Mouse (Mus musculus): ENCODE results near the gene Il27ra. TPM values are rescaled to one million over a fixed set of nuclear protein-coding genes. Genes with fewer than 3 reads are reported as not detected.

Il27ra gene
- polyA plus RNA-seq (2015; fragmentation: Nextera tagmentation; extraction: Ambion mirVana), result 0.53 and 0.96 TPM in 2 replicates

GRCm38 (mm10) chr8:84042066-84042947, at the start of gene Il27ra:
TSS of gene Il27ra (minus strand) at chr8:84042589.

GRCm38 (mm10) chr8:84066291-84066930, 24.0 kb upstream of the Il27ra start, which contains the start of gene Rfx1:
TSS of gene Rfx1 (plus strand) at chr8:84066834.

GRCm38 (mm10) chr8:84065037-84065436, 22.6 kb upstream of the Il27ra start, which contains the start of gene Gm10643:
TSS of gene Gm10643 (minus strand) at chr8:84065137.

GRCm38 (mm10) chr8:84044900-84045299, 2.5 kb upstream of the Il27ra start, which contains the start of gene Rln3:
TSS of gene Rln3 (minus strand) at chr8:84045000.

GRCm38 (mm10) chr8:84021096-84021495, 21.3 kb downstream of the Il27ra start, which contains the start of gene Palm3:
TSS of gene Palm3 (plus strand) at chr8:84021471.

GRCm38 (mm10) chr8:84011705-84012498, 30.5 kb downstream of the Il27ra start, which contains the start of gene 2210011C24Rik:
TSS of gene 2210011C24Rik (minus strand) at chr8:84012171.

GRCm38 (mm10) chr8:84001281-84002000, 40.9 kb downstream of the Il27ra start, which contains the start of gene 1700067K01Rik:
TSS of gene 1700067K01Rik (plus strand) at chr8:84001502.

GRCm38 (mm10) chr8:83997511-83998141, 44.8 kb downstream of the Il27ra start, which contains the start of gene Samd1:
TSS of gene Samd1 (plus strand) at chr8:83997672.

MicroRNA genes within 50 kb of the gene (microRNA counts, 519-probe panel; counts per million panel counts)
- microRNA mmu-miR-1199 (not detected), microRNA mmu-miR-709 (2,137 counts per million, percentile 27 among the panel's probes with 10 or more counts)

Small RNA genes lying within 50 kb of the gene (microRNA-seq; reads per million reads assigned to microRNA genes)
- not detected for gene Mir1199
- gene Mir709, result not detected
- gene Mir8111, result 4.6 reads per million, percentile 9 among the genes with 10 or more reads in this experiment

Other genes with a start within 250 kb of the Il27ra start
- gene Adgrl1, start 142.5 kb downstream of the Il27ra start, polyA plus RNA-seq (2015; fragmentation: Nextera tagmentation; extraction: Ambion mirVana), result 9.2 and 10.4 TPM in 2 replicates
- gene Gm10644, start 87.4 kb downstream of the Il27ra start, polyA plus RNA-seq (2015; fragmentation: Nextera tagmentation; extraction: Ambion mirVana), result 0.06 and 0.17 TPM in 2 replicates
- 14.0 and 18.6 TPM in 2 replicates for gene Asf1b, start 87.1 kb downstream of the Il27ra start, polyA plus RNA-seq (2015; fragmentation: Nextera tagmentation; extraction: Ambion mirVana)
- gene Prkaca, start 69.6 kb downstream of the Il27ra start, polyA plus RNA-seq (2015; fragmentation: Nextera tagmentation; extraction: Ambion mirVana), result 63.1 and 68.1 TPM in 2 replicates
- 3.5 and 4.3 TPM in 2 replicates for gene Samd1, start 44.9 kb downstream of the Il27ra start, polyA plus RNA-seq (2015; fragmentation: Nextera tagmentation; extraction: Ambion mirVana)
- gene 1700067K01Rik, start 41.1 kb downstream of the Il27ra start, polyA plus RNA-seq (2015; fragmentation: Nextera tagmentation; extraction: Ambion mirVana), result 0.39 and 0.48 TPM in 2 replicates
- 0.43 and 0.60 TPM in 2 replicates for gene 2210011C24Rik, start 30.4 kb downstream of the Il27ra start, polyA plus RNA-seq (2015; fragmentation: Nextera tagmentation; extraction: Ambion mirVana)
- 0.47 and 1.3 TPM in 2 replicates for gene Palm3, start 21.1 kb downstream of the Il27ra start, polyA plus RNA-seq (2015; fragmentation: Nextera tagmentation; extraction: Ambion mirVana)
- gene Rln3, start 2.4 kb upstream of the Il27ra start, polyA plus RNA-seq (2015; fragmentation: Nextera tagmentation; extraction: Ambion mirVana), result not detected in 2 replicates
- gene Gm10643, start 22.5 kb upstream of the Il27ra start, polyA plus RNA-seq (2015; fragmentation: Nextera tagmentation; extraction: Ambion mirVana), result 0.82 and 0.94 TPM in 2 replicates
- gene Rfx1, start 24.2 kb upstream of the Il27ra start, polyA plus RNA-seq (2015; fragmentation: Nextera tagmentation; extraction: Ambion mirVana), result 3.1 and 3.3 TPM in 2 replicates
- gene Dcaf15, start 62.2 kb upstream of the Il27ra start, polyA plus RNA-seq (2015; fragmentation: Nextera tagmentation; extraction: Ambion mirVana), result 3.0 and 3.2 TPM in 2 replicates
- 0.16 and 0.22 TPM in 2 replicates for gene Podnl1, start 83.4 kb upstream of the Il27ra start, polyA plus RNA-seq (2015; fragmentation: Nextera tagmentation; extraction: Ambion mirVana)
- gene Cc2d1a, start 105.3 kb upstream of the Il27ra start, polyA plus RNA-seq (2015; fragmentation: Nextera tagmentation; extraction: Ambion mirVana), result 14.8 and 15.7 TPM in 2 replicates
- gene 4930432K21Rik, start 105.4 kb upstream of the Il27ra start, polyA plus RNA-seq (2015; fragmentation: Nextera tagmentation; extraction: Ambion mirVana), result 0.16 and 0.50 TPM in 2 replicates
- 1.1 and 1.3 TPM in 2 replicates for gene Nanos3, start 142.6 kb upstream of the Il27ra start, polyA plus RNA-seq (2015; fragmentation: Nextera tagmentation; extraction: Ambion mirVana)
- 5.2 and 5.8 TPM in 2 replicates for gene Zswim4, start 194.5 kb upstream of the Il27ra start, polyA plus RNA-seq (2015; fragmentation: Nextera tagmentation; extraction: Ambion mirVana)
- 269 and 288 TPM in 2 replicates for gene D8Ertd738e, start 207.1 kb upstream of the Il27ra start, polyA plus RNA-seq (2015; fragmentation: Nextera tagmentation; extraction: Ambion mirVana)
- gene Mri1, start 214.7 kb upstream of the Il27ra start, polyA plus RNA-seq (2015; fragmentation: Nextera tagmentation; extraction: Ambion mirVana), result 63.3 and 68.1 TPM in 2 replicates
- 9.6 and 10.7 TPM in 2 replicates for gene Ccdc130, start 227.8 kb upstream of the Il27ra start, polyA plus RNA-seq (2015; fragmentation: Nextera tagmentation; extraction: Ambion mirVana)